Mouse (Mus musculus): ENCODE results near the gene Golph3l. TPM values are rescaled to one million over a fixed set of nuclear protein-coding genes. Genes with fewer than 3 reads are reported as not detected.
A peak's percentile ranks its signal among the peaks of the same experiment; 100 is the strongest.
"Not testable (repeated sequence)": the region's sequence is repeated elsewhere in the genome, so short reads cannot be mapped to it uniquely, and the experiment has no call there.

The Golph3l gene
- total RNA-seq, 2 experiments from 2014 or later = 18.2 to 19.3 TPM

DNA sequence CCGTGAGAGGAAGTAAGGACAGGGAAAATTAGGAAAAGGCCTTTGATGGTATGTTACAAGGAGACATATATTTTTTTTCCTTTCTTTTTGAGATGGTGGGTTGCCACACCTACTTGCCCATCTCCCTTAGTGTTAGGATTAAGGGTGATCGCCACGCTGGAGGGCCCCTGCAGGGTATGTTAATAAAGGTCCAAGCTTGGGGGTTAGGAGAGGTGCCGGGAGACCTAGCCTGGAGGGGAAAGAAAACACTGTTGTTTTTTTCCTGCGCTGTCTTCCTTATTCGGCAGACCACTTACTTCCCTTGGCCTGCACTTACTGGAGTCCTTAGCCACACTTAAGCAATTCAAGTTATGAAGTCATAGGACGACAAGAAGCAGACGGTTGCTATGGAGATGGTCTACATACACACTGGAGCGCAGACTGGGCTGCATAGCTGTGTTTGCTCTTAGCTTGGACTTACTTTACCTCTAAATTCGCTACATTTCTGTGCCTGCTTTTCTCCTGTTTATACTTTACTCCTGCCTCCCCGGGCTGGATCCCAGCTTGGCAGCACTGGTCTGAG is 64.8 kb downstream of the Golph3l start:
- no peak for DNase-seq
- intact Hi-C loops (cut with DNase I) = no loop called here

DNA sequence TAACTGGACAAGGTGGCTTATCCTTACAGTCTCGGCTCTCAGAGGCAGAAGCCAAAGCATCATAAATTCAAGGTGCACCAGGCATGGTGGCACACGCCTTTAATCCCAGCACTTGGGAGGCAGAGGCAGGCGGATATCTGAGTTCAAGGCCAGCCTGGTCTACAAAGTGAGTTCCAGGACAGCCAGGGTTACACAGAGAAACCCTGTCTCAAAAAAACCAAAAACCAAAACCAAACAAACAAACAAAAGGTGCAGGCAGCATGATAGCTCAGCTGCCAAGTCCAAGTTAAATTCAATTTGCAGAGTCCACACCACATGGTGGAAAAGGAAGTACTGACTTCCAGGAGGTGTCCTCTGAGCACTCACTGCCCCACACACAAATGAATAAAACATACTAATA is 65.6 kb downstream of the Golph3l start:
- DNase-seq; intact Hi-C loops (cut with DNase I): not testable (repeated sequence)

DNA sequence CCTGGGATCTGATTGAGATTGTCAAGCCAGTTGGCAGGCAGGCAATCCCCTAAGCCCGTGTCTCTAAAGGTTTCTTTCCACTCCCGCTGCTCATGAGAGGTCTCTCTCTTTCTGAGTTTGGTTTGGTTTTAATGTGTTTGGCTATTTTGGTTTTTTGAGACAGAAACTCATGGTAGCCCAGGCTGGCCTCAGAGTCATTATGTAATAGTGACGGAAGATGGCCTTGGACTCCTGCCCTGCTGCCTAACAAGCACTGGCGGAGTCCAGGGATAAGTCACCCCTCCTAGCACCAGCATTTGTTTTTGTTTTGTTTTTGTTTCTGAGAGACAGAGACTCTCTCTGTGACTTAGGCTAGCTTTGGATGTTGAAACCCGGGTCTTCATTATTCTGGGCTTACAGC is 66.7 kb downstream of the Golph3l start:
- intact Hi-C loops (cut with DNase I) = no loop called here

DNA sequence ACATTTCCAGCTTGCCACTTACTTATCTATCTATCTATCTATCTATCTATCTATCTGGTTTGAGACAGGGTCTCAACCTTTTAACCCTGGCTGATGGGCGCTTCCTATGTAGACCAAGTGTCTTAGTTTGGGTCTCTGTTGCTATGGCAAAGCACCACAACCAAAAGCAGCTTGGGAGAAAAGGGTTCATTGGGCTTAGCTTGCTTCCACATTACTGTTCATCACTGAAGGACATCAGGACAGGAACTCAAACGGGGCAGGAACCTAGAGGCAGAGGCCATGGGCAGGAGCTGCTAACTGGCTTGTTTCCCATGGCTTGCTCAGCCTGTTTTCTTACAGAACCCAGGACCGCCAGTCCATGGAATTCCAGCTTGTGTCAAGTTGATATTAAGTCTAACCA is 68.4 kb downstream of the Golph3l start:
- intact Hi-C loops (cut with DNase I) = no loop called here
- DNase-seq = no peak

More for the DNA sequence above, 66.7 kb downstream of the Golph3l start:
- DNase-seq = no peak

DNA sequence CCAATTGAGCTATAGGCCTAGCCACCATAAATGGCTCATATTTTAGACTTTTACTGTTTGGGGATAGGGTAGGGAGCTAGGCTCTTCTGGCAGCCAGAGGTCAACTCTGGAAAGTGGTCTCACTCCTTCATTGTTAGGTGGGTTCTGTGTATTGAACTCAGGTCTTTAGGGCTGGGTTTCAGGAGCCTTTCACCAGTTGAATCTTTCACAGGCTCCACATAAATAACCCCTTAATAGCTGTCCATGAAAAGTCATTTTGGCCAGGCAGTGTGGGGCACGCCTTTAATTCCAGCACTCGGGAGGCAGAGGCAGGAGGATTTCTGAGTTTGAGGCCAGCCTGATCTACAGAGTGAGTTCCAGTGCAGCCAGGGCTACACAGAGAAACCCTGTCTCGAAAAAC is 69.0 kb downstream of the Golph3l start:
- DNase-seq = no peak
- intact Hi-C loops (cut with DNase I) = no loop called here

DNA sequence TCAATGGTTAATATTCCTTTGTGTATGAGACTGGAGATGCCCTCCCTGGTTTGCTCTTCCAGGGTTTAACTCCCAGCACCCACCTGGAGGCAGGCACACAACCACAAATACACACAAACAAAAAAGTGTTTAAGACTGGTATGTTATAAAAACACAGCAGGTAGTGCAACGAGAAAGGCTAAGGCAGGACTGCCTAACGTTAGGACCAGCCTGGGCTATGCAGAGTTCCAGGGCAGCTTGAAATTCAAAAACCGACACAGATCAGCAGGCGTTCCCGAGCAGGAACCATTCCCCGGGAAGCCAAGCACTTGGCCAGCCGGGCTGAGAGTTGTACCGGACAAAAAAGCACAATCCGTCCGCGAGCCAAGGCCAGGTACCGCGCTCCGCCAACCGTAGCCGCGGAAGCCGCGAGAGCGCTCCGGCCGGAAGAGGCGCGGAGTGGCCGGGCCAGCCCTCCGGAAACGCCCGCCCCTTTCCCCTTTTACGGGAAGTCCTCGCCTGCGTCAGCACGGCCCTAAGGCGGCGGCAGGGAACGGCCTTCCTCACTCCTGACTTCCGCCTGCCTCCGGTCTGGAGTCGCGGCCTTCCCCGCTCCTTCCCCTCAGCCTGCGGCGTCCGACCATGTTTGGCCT is 69.6 kb downstream of the Golph3l start, which contains the start of gene Mcl1:
Mcl1 (plus strand) TSS at position 553 of the 632 bp plus-strand sequence.
- intact Hi-C loops (cut with DNase I) = no loop called here
- peak; percentile 95 for DNase-seq

DNA sequence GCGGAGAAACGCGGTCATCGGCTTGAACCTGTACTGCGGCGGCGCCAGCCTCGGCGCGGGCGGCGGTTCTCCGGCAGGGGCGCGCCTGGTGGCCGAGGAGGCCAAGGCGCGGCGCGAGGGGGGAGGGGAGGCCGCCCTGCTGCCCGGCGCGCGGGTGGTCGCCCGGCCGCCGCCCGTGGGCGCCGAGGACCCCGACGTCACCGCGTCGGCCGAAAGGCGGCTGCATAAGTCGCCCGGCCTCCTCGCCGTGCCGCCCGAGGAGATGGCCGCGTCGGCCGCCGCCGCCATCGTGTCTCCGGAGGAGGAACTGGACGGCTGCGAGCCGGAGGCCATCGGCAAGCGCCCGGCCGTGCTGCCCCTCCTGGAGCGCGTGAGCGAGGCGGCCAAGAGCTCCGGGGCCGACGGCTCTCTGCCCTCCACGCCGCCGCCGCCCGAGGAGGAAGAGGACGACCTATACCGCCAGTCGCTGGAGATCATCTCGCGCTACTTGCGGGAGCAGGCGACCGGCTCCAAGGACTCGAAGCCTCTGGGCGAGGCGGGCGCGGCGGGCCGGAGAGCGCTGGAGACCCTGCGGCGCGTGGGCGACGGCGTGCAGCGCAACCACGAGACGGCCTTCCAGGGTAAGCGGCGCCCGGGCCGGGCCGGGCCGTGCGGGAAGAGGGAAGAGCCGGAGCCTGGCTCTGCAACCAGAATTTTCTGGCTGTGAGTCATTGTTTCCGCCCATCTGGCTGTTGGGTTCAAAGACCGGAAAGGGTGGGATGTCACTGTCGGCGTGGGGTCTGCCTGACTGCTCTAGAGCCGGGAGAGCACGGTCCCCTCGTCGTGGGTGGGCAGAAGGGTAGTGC is 70.4 kb downstream of the Golph3l start:
- intact Hi-C loops (cut with DNase I) = no loop called here
- DNase-seq = peak; percentile 79

DNA sequence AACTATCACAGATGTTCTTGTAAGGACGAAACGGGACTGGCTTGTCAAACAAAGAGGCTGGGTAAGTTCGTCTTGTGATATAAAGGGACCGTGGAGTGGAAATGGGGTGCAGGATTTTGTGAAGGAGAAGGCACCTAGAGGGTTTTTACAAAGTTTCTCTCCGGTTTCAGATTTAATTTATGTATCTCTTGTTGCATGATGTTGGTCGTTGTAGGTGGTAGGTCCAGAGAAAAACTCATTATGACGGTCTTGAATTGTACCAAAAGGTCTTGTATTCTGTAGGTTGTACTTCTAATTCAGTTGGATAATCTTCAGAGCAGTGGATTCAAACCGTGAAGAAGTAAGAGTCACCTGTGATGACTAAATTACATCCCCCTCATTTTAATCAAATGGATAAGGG is 71.2 kb downstream of the Golph3l start:
- DNase-seq = no peak
- intact Hi-C loops (cut with DNase I) = no loop called here

DNA sequence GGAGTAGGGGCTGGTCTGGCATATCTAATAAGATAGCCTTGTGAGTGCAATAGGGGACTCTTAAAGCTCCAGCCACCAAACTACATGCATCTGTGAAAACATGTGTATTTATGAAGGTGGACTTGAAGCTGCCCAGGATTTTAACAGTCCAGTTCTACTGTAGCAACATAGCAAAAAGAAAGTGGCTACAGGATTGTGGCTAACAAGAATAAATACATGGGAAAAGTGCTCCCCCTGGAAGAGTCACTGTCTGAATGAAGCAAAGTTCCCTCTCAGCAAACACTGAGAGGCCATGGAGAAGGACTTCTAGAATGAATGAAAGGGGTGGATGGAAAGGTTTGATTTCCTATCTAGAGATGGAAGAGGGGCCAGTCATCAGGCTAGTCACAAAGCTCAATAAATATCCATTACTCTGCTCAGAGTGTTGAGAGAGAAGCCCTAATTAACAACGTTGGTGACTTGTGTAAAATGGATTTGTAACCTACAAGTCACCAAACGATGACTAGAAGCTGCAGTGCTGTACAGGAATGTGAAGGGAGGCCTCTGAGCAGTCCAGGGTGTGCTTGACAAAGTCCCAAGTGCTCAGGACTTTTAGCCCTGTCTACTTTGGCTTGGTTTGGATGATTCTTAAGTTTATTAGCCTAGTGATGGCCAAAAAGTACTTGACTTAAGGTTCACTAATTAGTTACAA is 72.2 kb downstream of the Golph3l start:
- no peak for DNase-seq
- intact Hi-C loops (cut with DNase I) = no loop called here

DNA sequence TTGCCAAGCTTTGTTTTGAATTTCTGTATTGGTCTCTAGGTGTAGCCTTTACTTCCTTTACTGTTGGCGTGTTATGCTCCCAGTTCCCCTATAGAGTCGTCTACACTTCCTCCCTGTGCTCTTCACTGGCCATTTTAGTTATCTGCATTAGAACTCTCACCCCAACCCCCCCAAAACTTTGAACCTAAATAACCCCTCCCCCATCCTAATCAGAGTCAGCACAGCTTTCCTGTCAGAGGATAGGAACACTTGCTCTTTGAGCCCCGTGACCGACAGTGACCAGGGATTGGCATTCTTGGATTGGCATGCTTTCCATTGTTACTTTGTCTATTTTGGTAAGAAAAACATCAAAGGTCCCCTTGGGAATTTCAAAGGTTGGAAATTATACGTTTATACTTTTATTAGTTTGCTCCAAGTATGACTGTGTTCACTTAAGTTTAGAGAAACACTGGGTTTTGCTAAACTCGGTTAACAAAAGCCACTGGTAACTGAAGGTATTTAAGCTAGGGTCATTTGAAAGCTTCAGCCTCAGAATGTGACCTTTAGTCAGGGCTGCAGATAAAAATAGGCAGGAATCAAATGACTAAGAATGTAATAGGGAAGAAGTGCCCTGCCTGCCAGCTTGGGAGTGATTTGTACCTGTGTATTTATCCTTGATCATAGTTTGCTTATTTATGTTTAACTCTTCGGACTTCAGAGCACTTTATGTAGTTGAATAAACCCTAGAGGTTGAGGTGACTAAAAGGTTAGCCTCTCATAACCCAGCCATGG is 73.4 kb downstream of the Golph3l start:
- intact Hi-C loops (cut with DNase I) = no loop called here
- no peak for DNase-seq

DNA sequence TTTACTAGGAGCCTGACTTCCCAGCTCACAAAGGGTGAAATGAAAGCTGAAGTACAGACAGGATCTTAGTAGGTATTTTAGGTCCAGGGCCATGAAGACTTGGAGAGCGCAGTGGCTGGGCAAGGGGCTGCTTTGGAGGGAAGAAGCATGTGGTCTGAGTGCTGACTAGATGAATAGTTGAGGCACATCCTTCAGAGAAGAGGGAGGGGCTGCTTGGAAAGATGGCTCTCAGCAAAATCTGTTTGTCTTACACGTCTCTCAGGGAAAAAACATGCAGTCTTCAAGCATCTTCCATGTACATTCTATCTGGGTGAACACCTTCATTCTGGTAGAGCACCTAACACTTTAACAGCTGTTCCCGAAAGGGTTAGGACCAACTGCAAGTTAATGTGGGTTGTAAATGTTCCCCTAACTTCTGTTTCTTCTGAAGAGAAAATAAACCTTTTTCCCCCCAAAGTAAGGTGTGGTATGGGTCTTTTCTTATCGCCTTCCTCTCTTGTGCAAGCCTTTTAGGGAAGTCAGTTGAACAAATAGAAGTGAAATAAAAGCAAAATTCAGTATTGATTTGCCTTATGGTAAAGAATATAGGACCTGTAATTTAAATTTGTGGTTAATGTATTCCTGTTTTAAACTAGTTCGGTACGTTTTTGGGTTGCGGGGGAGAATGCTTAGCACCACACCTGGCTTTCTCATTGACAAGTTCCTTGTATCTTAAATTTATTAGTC is 74.2 kb downstream of the Golph3l start:
- intact Hi-C loops (cut with DNase I) = no loop called here
- no peak for DNase-seq

DNA sequence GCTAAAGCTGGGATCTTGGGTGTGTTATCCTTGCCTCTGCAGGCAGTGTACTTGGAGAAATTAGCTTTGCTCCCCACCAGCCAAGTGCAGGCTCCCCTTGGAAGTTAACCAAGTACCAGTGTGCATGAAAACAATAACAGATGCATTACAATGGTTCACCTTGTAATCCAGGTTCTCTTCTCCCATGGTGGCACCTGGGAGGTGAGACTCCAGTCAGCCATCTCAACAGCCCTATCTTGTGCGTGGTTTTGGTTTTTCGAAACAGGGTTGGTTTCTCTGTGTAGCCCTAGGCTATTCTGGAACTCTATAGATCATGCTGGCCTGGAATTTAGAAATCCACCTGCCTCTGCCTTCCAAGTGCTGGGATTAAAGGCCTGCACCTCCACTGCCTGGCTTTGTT is 74.8 kb downstream of the Golph3l start:
- no peak for DNase-seq
- intact Hi-C loops (cut with DNase I) = no loop called here

DNA sequence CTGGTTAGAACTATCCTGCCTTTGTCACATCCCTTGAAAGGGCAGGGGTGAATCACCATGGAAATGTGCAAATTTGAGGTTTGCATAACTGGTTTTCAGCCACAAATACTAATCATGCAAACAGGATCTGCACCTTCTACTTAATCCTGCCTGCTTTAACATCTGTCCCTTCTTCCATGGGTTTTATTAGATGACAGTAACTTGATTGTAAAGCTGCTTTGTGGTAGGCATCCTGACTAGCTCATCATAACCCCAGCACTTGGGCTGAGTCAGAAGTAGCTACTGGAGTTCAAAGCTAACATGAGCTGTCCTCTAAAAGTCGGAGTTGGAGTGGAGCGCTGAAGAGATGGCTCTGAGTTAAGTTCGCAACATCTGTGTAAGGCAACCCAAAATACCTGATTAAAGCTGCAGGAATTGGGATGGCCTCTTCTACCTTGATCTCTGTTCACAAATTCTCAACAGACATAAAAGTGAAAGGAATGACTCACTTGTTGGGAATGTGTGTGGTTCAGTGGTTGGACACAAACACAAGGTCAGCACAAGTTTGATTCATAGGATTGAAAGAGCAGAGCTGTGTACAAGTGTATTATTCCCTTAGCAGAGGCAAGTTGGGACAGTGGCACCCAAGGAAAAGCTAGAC is 75.4 kb downstream of the Golph3l start:
- intact Hi-C loops (cut with DNase I) = no loop called here
- DNase-seq = no peak

DNA sequence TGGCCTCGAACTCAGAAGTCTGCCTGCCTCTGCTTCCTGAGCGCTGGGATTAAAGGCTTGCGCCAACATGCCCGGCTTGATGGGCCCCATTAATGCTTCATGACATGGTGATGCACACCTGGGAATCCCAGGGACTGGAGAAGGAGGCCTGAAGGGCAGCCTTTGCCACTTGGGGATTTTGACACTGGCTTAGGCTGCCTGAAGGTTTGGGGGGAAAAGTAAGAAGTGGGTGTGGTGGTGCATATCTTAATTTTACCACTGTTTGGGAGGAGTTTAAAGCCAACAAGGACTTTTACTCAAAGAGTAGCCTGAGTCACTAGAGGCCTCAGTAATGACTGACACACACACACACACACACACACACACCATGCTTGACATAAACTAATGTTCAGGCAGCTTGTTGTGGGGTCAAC is 76.2 kb downstream of the Golph3l start:
- no peak for DNase-seq
- intact Hi-C loops (cut with DNase I) = no loop called here

DNA sequence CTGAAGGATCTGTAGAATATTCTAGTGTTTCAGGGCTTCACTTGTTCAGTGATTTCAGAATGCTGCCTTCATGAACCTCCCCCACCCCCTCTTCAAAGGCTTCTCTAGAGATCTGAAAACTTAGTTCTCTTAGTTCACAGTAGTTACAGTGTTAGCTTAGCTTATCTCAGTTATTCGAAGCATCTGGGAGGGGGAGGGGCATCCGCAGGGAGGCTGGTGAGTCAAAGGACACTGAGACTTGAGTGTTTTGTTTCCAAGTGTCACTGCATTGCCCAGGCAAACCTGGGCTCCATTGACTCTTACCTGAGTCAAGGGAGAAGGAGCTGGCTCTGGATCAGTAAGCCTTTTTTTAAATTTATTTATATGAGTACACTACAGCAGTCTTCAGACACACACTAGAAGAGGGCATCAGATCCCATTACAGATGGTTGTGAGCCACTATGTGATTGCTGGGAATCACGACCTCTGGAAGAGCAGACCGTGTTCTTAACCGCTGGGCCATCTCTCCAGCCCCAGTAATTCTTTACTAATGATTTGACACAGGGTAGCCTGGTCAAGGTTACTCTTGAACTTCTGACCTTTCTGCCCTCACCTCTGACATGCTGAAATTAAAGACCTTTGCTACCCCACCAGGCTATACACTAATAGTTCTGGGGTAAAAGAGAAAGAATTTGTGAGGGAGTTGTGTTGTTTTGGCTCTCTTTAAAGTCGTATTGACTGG is 77.5 kb downstream of the Golph3l start:
- intact Hi-C loops (cut with DNase I) = no loop called here
- no peak for DNase-seq

DNA sequence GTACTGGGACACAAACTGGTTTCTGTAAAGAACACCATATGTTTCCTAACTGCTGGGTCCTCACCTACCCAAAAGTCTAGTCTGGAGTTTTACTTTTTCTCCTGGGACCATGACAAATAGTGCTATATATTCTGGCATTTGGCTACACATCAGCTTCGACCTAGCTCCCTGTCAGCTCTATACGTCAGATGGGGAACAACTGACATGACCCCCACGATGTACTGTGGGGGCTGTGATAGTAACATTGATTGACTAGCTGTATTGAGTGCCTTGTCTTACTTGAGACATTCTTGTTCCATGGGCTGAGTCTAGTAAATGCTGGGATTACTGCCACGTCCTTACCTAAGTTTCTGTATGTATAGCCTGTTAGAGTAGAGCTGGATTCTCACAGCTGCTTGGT is 78.8 kb downstream of the Golph3l start:
- no peak for DNase-seq
- intact Hi-C loops (cut with DNase I) = no loop called here

DNA sequence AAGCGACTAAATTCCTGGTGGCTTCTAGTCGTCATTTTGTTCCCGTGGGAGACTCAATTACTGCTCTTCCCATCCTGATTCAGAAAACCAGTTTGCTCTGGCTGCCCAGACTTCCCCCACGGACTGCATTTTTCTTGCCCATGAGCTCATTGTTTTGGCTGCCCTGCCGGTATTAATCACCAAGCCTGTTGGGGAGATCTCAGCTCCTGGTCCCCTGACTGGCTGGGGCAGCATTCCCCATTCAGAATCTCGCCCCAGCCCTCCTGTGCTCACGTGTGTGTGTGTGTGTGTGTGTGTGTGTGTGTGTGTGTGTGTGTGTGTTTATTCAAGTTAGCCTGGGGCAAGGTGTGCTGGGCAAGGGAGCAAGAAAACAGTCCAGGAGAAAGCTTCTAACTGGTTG is 79.3 kb downstream of the Golph3l start:
- DNase-seq = no peak
- intact Hi-C loops (cut with DNase I) = no loop called here
